Mouse (Mus musculus): ENCODE results near the gene Apol11b. TPM values are rescaled to one million over a fixed set of nuclear protein-coding genes. Genes with fewer than 3 reads are reported as not detected.
A peak's percentile ranks its signal among the peaks of the same experiment; 100 is the strongest.
"Not testable (repeated sequence)": the region's sequence is repeated elsewhere in the genome, so short reads cannot be mapped to it uniquely, and the experiment has no call there.

Gene Apol11b
- polyA plus RNA-seq (2012; rRNA removed), result 0.03 TPM in 1 of 2 replicates, not detected in the other
- polyA plus RNA-seq (2014; fragmentation: Nextera tagmentation; extraction: Ambion mirVana), result not detected in 2 replicates

- H3K4me1 ChIP-seq (ENCODE audit: control insufficient read depth, insufficient read depth, low read length); H3K9ac ChIP-seq (ENCODE audit: low read depth, low read length, severe bottlenecking); H3K4me3 ChIP-seq (replicated peaks; ENCODE audit: low read length); DNase-seq (ENCODE audit: low spot score); H3K9me3 ChIP-seq (ENCODE audit: control insufficient read depth, low read length); H3K36me3 ChIP-seq (ENCODE audit: control insufficient read depth, insufficient read depth, low read length); H3K27me3 ChIP-seq (ENCODE audit: control insufficient read depth, insufficient read depth, low read length); H3K27ac ChIP-seq (replicated peaks; ENCODE audit: low read depth, low read length); H3K4me2 ChIP-seq (replicated peaks; ENCODE audit: low read depth, low read length, severe bottlenecking); ATAC-seq (ENCODE audit: low FRiP score, low read depth): not testable (repeated sequence)
- 88% methylated on average over 2 of the region's 2 CpGs for WGBS
These were observed at the start of gene Apol11b for GRCm38 (mm10) chr15:77643176-77643575. Apol11b (minus strand) TSS chr15:77643286.

GRCm38 (mm10) chr15:77691532-77692311 lies 48.6 kb upstream of the Apol11b start:
- not testable (repeated sequence) for ATAC-seq (ENCODE audit: low FRiP score, low read depth); H3K27me3 ChIP-seq (ENCODE audit: control insufficient read depth, insufficient read depth, low read length); H3K9me3 ChIP-seq (ENCODE audit: control insufficient read depth, low read length); H3K36me3 ChIP-seq (ENCODE audit: control insufficient read depth, insufficient read depth, low read length); H3K4me1 ChIP-seq (ENCODE audit: control insufficient read depth, insufficient read depth, low read length); H3K27ac ChIP-seq (replicated peaks; ENCODE audit: low read depth, low read length)
- peak overlapping the region; percentile 36; the same call in 1 of the 2 replicates for H3K9ac ChIP-seq (ENCODE audit: low read depth, low read length, severe bottlenecking)
- peak; percentile 11 for DNase-seq (ENCODE audit: low spot score)
- peak overlapping the region; percentile 27 for H3K4me3 ChIP-seq (replicated peaks; ENCODE audit: low read length)
- WGBS, result 8% methylated on average over 19 of the region's 20 CpGs
- H3K4me2 ChIP-seq (replicated peaks; ENCODE audit: low read depth, low read length, severe bottlenecking), result peak overlapping the region; percentile 41

- H3K9me3 ChIP-seq (ENCODE audit: control insufficient read depth, low read length); H3K4me1 ChIP-seq (ENCODE audit: control insufficient read depth, insufficient read depth, low read length); H3K27ac ChIP-seq (replicated peaks; ENCODE audit: low read depth, low read length); H3K36me3 ChIP-seq (ENCODE audit: control insufficient read depth, insufficient read depth, low read length); H3K4me2 ChIP-seq (replicated peaks; ENCODE audit: low read depth, low read length, severe bottlenecking); H3K9ac ChIP-seq (ENCODE audit: low read depth, low read length, severe bottlenecking); H3K27me3 ChIP-seq (ENCODE audit: control insufficient read depth, insufficient read depth, low read length); H3K4me3 ChIP-seq (replicated peaks; ENCODE audit: low read length); ATAC-seq (ENCODE audit: low FRiP score, low read depth): not testable (repeated sequence)
- DNase-seq (ENCODE audit: low spot score), result peak; percentile 16
- 19% methylated on average over 8 of the region's 11 CpGs for WGBS
These were observed 40.9 kb upstream of the Apol11b start for GRCm38 (mm10) chr15:77683944-77684343.

- ATAC-seq (ENCODE audit: low FRiP score, low read depth), result not testable (repeated sequence)
- WGBS, result 75% methylated on average over 1 of the region's 1 CpGs
These were observed 31.0 kb upstream of the Apol11b start for GRCm38 (mm10) chr15:77674081-77674480.

GRCm38 (mm10) chr15:77661841-77662240 lies 18.8 kb upstream of the Apol11b start:
- WGBS, result 36% methylated on average over 2 of the region's 2 CpGs
- not testable (repeated sequence) for H3K4me2 ChIP-seq (replicated peaks; ENCODE audit: low read depth, low read length, severe bottlenecking); H3K9me3 ChIP-seq (ENCODE audit: control insufficient read depth, low read length); H3K36me3 ChIP-seq (ENCODE audit: control insufficient read depth, insufficient read depth, low read length); H3K27me3 ChIP-seq (ENCODE audit: control insufficient read depth, insufficient read depth, low read length); H3K4me3 ChIP-seq (replicated peaks; ENCODE audit: low read length); ATAC-seq (ENCODE audit: low FRiP score, low read depth); H3K4me1 ChIP-seq (ENCODE audit: control insufficient read depth, insufficient read depth, low read length); DNase-seq (ENCODE audit: low spot score); H3K27ac ChIP-seq (replicated peaks; ENCODE audit: low read depth, low read length); H3K9ac ChIP-seq (ENCODE audit: low read depth, low read length, severe bottlenecking)

More at GRCm38 (mm10) chr15:77674081-77674480, 31.0 kb upstream of the Apol11b start:
- not testable (repeated sequence) for DNase-seq (ENCODE audit: low spot score); H3K4me1 ChIP-seq (ENCODE audit: control insufficient read depth, insufficient read depth, low read length); H3K9me3 ChIP-seq (ENCODE audit: control insufficient read depth, low read length); H3K4me2 ChIP-seq (replicated peaks; ENCODE audit: low read depth, low read length, severe bottlenecking); H3K4me3 ChIP-seq (replicated peaks; ENCODE audit: low read length); H3K27ac ChIP-seq (replicated peaks; ENCODE audit: low read depth, low read length); H3K9ac ChIP-seq (ENCODE audit: low read depth, low read length, severe bottlenecking); H3K36me3 ChIP-seq (ENCODE audit: control insufficient read depth, insufficient read depth, low read length); H3K27me3 ChIP-seq (ENCODE audit: control insufficient read depth, insufficient read depth, low read length)

- not testable (repeated sequence) for DNase-seq (ENCODE audit: low spot score); ATAC-seq (ENCODE audit: low FRiP score, low read depth); H3K4me2 ChIP-seq (replicated peaks; ENCODE audit: low read depth, low read length, severe bottlenecking); H3K36me3 ChIP-seq (ENCODE audit: control insufficient read depth, insufficient read depth, low read length); H3K9ac ChIP-seq (ENCODE audit: low read depth, low read length, severe bottlenecking); H3K9me3 ChIP-seq (ENCODE audit: control insufficient read depth, low read length); H3K27me3 ChIP-seq (ENCODE audit: control insufficient read depth, insufficient read depth, low read length); H3K27ac ChIP-seq (replicated peaks; ENCODE audit: low read depth, low read length); H3K4me1 ChIP-seq (ENCODE audit: control insufficient read depth, insufficient read depth, low read length); H3K4me3 ChIP-seq (replicated peaks; ENCODE audit: low read length)
- WGBS, result 83% methylated on average over 1 of the region's 1 CpGs
These were observed 16.7 kb upstream of the Apol11b start for GRCm38 (mm10) chr15:77659773-77660172.

GRCm38 (mm10) chr15:77651143-77651542 lies 8.1 kb upstream of the Apol11b start:
- not testable (repeated sequence) for H3K4me1 ChIP-seq (ENCODE audit: control insufficient read depth, insufficient read depth, low read length); H3K36me3 ChIP-seq (ENCODE audit: control insufficient read depth, insufficient read depth, low read length); DNase-seq (ENCODE audit: low spot score); H3K27me3 ChIP-seq (ENCODE audit: control insufficient read depth, insufficient read depth, low read length); H3K27ac ChIP-seq (replicated peaks; ENCODE audit: low read depth, low read length); H3K9ac ChIP-seq (ENCODE audit: low read depth, low read length, severe bottlenecking); H3K9me3 ChIP-seq (ENCODE audit: control insufficient read depth, low read length); ATAC-seq (ENCODE audit: low FRiP score, low read depth); H3K4me2 ChIP-seq (replicated peaks; ENCODE audit: low read depth, low read length, severe bottlenecking); H3K4me3 ChIP-seq (replicated peaks; ENCODE audit: low read length)

- 75% methylated on average over 3 of the region's 3 CpGs for WGBS
- H3K36me3 ChIP-seq (ENCODE audit: control insufficient read depth, insufficient read depth, low read length); H3K4me2 ChIP-seq (replicated peaks; ENCODE audit: low read depth, low read length, severe bottlenecking); H3K4me1 ChIP-seq (ENCODE audit: control insufficient read depth, insufficient read depth, low read length); H3K4me3 ChIP-seq (replicated peaks; ENCODE audit: low read length); H3K9me3 ChIP-seq (ENCODE audit: control insufficient read depth, low read length); DNase-seq (ENCODE audit: low spot score); H3K9ac ChIP-seq (ENCODE audit: low read depth, low read length, severe bottlenecking); H3K27ac ChIP-seq (replicated peaks; ENCODE audit: low read depth, low read length); ATAC-seq (ENCODE audit: low FRiP score, low read depth); H3K27me3 ChIP-seq (ENCODE audit: control insufficient read depth, insufficient read depth, low read length): not testable (repeated sequence)
These were observed 13.3 kb downstream of the Apol11b start for GRCm38 (mm10) chr15:77629822-77630221.
